Mouse (Mus musculus) common myeloid progenitor, adult 5-6 weeks (primary cell): ENCODE data around the gene Adm2. TPM values are rescaled to one million over a fixed set of nuclear protein-coding genes. Genes with fewer than 3 reads are reported as not detected.

Experiments
- ATAC-seq: replicated peaks from 2 replicates; pipeline ENCODE4 v1.8.0; 2016; ENCODE audit warnings: low read depth, mild to moderate bottlenecking, moderate TSS enrichment, inconsistent platforms; ENCODE audit not compliant: poor library complexity, severe bottlenecking
- total RNA-seq: library from RNA; stranded (forward); fragments of 200-1000, 187-1606 nt; gene quantifications from 2 replicates; pipeline ENCODE4 v1.2.3, GENCODE M21; 2017

Adm2 gene
- total RNA-seq, 1 experiment from 2014 or later, result not detected

- no peak for ATAC-seq
Measured at GRCm38 (mm10) chr15:89308406-89309139, 13.9 kb upstream of the Adm2 start.

GRCm38 (mm10) chr15:89309962-89310498, 12.5 kb upstream of the Adm2 start:
- peak; percentile 68 for ATAC-seq

GRCm38 (mm10) chr15:89313359-89313758, 9.2 kb upstream of the Adm2 start:
- ATAC-seq, result no peak

- ATAC-seq, result no peak
Measured at GRCm38 (mm10) chr15:89314107-89314506, 8.4 kb upstream of the Adm2 start.

GRCm38 (mm10) chr15:89314511-89315189, 7.9 kb upstream of the Adm2 start:
- no peak for ATAC-seq

- ATAC-seq, result peak; percentile 96
Measured at GRCm38 (mm10) chr15:89315190-89315731, 7.3 kb upstream of the Adm2 start, which contains the start of gene Sbf1. Gene Sbf1, minus strand, starts transcription at chr15:89315311.

- no peak for ATAC-seq
Measured at GRCm38 (mm10) chr15:89316146-89316545, 6.4 kb upstream of the Adm2 start.

- ATAC-seq, result peak; percentile 91
Measured at GRCm38 (mm10) chr15:89321264-89321663, 1.3 kb upstream of the Adm2 start.

GRCm38 (mm10) chr15:89323656-89324055, 1.1 kb downstream of the Adm2 start:
- 0 out of 2 replicates have a peak, but pooled peaks have one; percentile 29 for ATAC-seq

GRCm38 (mm10) chr15:89326441-89326840, 3.9 kb downstream of the Adm2 start:
- no peak for ATAC-seq

GRCm38 (mm10) chr15:89334271-89334670, 11.8 kb downstream of the Adm2 start, which contains the start of gene Miox:
Gene Miox, plus strand, starts transcription at chr15:89334398.
- ATAC-seq, result no peak

GRCm38 (mm10) chr15:89334774-89335537, 12.4 kb downstream of the Adm2 start:
- ATAC-seq, result no peak

GRCm38 (mm10) chr15:89336422-89336821, 13.9 kb downstream of the Adm2 start:
- no peak for ATAC-seq

- peak; percentile 80 for ATAC-seq
Measured at GRCm38 (mm10) chr15:89339696-89340095, 17.2 kb downstream of the Adm2 start.

GRCm38 (mm10) chr15:89340136-89340535, 17.6 kb downstream of the Adm2 start:
- peak; percentile 67 for ATAC-seq

- ATAC-seq, result no peak
Measured at GRCm38 (mm10) chr15:89341678-89342077, 19.2 kb downstream of the Adm2 start.

- no peak for ATAC-seq
Measured at GRCm38 (mm10) chr15:89343325-89343724, 20.8 kb downstream of the Adm2 start.

GRCm38 (mm10) chr15:89350447-89350846, 27.9 kb downstream of the Adm2 start:
- ATAC-seq, result no peak

GRCm38 (mm10) chr15:89351302-89351701, 28.8 kb downstream of the Adm2 start:
- no peak for ATAC-seq

- ATAC-seq, result no peak
Measured at GRCm38 (mm10) chr15:89352054-89352453, 29.5 kb downstream of the Adm2 start.
